Mouse (Mus musculus): ENCODE measurements around the gene Unkl. TPM values are rescaled to one million over a fixed set of nuclear protein-coding genes. Genes with fewer than 3 reads are reported as not detected.
A peak's percentile ranks its signal among the peaks of the same experiment; 100 is the strongest.

Gene Unkl
- polyA plus RNA-seq, 2 experiments: 5.9 to 34.8 TPM

GRCm38 (mm10) chr17:25275833-25276232 lies 87.6 kb downstream of the Unkl start:
- no peak for DNase-seq (ENCODE audit: low read depth in 3 of 3, low spot score in 3 of 3)
- 77% methylated on average over 3 of the region's 3 CpGs for whole genome bisulfite sequencing (ENCODE audit: insufficient replicate concordance)

GRCm38 (mm10) chr17:25282133-25282532 lies 93.9 kb downstream of the Unkl start:
- H3K27ac ChIP-seq: no peak overlapping the region

More at GRCm38 (mm10) chr17:25275833-25276232, 87.6 kb downstream of the Unkl start:
- peaks cover 20 to 22% of the 10 kb centered on the region in 2 experiments for H3K4me1 ChIP-seq (replicated peaks; ENCODE audit: control insufficient read depth in 2 of 2, insufficient read depth in 2 of 2, low read length in 1 of 2)
- H3K27ac ChIP-seq: no peak overlapping the region
- H3K9me3 ChIP-seq (ENCODE audit: control insufficient read depth, low read length): no peaks in the 10 kb centered on the region
- peaks cover 3% of the 10 kb centered on the region; the same call in 1 of the 2 replicates for H3K36me3 ChIP-seq (replicated peaks; ENCODE audit: control insufficient read depth, insufficient read depth, low read depth)
- H3K4me3 ChIP-seq (ENCODE audit: insufficient read depth in 1 of 2, low read depth in 2 of 2, low read length in 2 of 2): no peak overlapping the region
- H3K27me3 ChIP-seq (ENCODE audit: control insufficient read depth, insufficient read depth, low read length): no peaks in the 10 kb centered on the region
- no peak for TF ChIP-seq CTCF (IDR thresholded peaks at IDR 0.05; ENCODE audit: low read depth)
- TF ChIP-seq EP300 (IDR thresholded peaks at IDR 0.05; ENCODE audit: low read depth): no peak
- no peak for ATAC-seq (ENCODE audit: insufficient read depth)
- H3K9ac ChIP-seq (replicated peaks): no peak overlapping the region
- no peak overlapping the region for H3K4me2 ChIP-seq (ENCODE audit: low read depth)

More at GRCm38 (mm10) chr17:25282133-25282532, 93.9 kb downstream of the Unkl start:
- 20% methylated on average over 11 of the region's 11 CpGs for WGBS (ENCODE audit: insufficient replicate concordance)
- peak overlapping the region; percentile 37; the same call in 1 of the 2 replicates for H3K9ac ChIP-seq (replicated peaks)
- TF ChIP-seq EP300 (IDR thresholded peaks at IDR 0.05; ENCODE audit: low read depth) (no peak; the same call in 1 of the 2 replicates), CTCF (IDR thresholded peaks at IDR 0.05; ENCODE audit: low read depth) (no peak)
- H3K9me3 ChIP-seq (ENCODE audit: control insufficient read depth, low read length): no peaks in the 10 kb centered on the region
- H3K4me3 ChIP-seq (ENCODE audit: insufficient read depth in 1 of 2, low read depth in 2 of 2, low read length in 2 of 2): peak overlapping the region; percentile 14 to 15; a peak in 1 of 4 replicates
- no peaks in the 10 kb centered on the region for H3K36me3 ChIP-seq (replicated peaks; ENCODE audit: control insufficient read depth, insufficient read depth, low read depth)
- H3K4me2 ChIP-seq (ENCODE audit: low read depth): peak overlapping the region; percentile 54
- H3K4me1 ChIP-seq (replicated peaks; ENCODE audit: control insufficient read depth in 2 of 2, insufficient read depth in 2 of 2, low read length in 1 of 2): peaks cover 3 to 8% of the 10 kb centered on the region in 2 experiments
- H3K27me3 ChIP-seq (ENCODE audit: control insufficient read depth, insufficient read depth, low read length): no peaks in the 10 kb centered on the region
- DNase-seq (ENCODE audit: low read depth in 3 of 3, low spot score in 3 of 3) (peak; percentile 67 to 72 (median 68)), ATAC-seq (ENCODE audit: insufficient read depth) (peak; percentile 75)

Small RNA genes within 50 kb of the gene (microRNA-seq; reads per million reads assigned to microRNA genes)
- not detected for gene Mir3547

Other genes with a start within 250 kb of the Unkl start
- 18.9 and 24.3 TPM in 2 replicates for gene Jpt2, start 227.7 kb upstream of the Unkl start, polyA plus RNA-seq (2012; rRNA removed)
- gene Jpt2, start 227.7 kb upstream of the Unkl start, polyA plus RNA-seq (2014; fragmentation: Nextera tagmentation; extraction: Ambion mirVana): 31.6 and 34.3 TPM in 2 replicates
- 7.8 and 7.9 TPM in 2 replicates for gene Cramp1l, start 172.6 kb upstream of the Unkl start, polyA plus RNA-seq (2012; rRNA removed)
- 3.2 and 3.9 TPM in 2 replicates for gene Cramp1l, start 172.6 kb upstream of the Unkl start, polyA plus RNA-seq (2014; fragmentation: Nextera tagmentation; extraction: Ambion mirVana)
- gene Ift140, start 172.3 kb upstream of the Unkl start, polyA plus RNA-seq (2012; rRNA removed): 51.8 and 61.2 TPM in 2 replicates
- 115 and 124 TPM in 2 replicates for gene Ift140, start 172.3 kb upstream of the Unkl start, polyA plus RNA-seq (2014; fragmentation: Nextera tagmentation; extraction: Ambion mirVana)
- gene Tmem204, start 104.8 kb upstream of the Unkl start, polyA plus RNA-seq (2012; rRNA removed): 3.0 and 3.1 TPM in 2 replicates
- gene Tmem204, start 104.8 kb upstream of the Unkl start, polyA plus RNA-seq (2014; fragmentation: Nextera tagmentation; extraction: Ambion mirVana): 4.3 TPM in 2 replicates
- 8.0 and 8.7 TPM in 2 replicates for gene Telo2, start 72.4 kb upstream of the Unkl start, polyA plus RNA-seq (2012; rRNA removed)
- 11.0 and 12.1 TPM in 2 replicates for gene Telo2, start 72.4 kb upstream of the Unkl start, polyA plus RNA-seq (2014; fragmentation: Nextera tagmentation; extraction: Ambion mirVana)
- not detected in 2 replicates for gene Ptx4, start 67.6 kb upstream of the Unkl start, polyA plus RNA-seq (2012; rRNA removed)
- not detected in 2 replicates for gene Ptx4, start 67.6 kb upstream of the Unkl start, polyA plus RNA-seq (2014; fragmentation: Nextera tagmentation; extraction: Ambion mirVana)
- 7.1 and 7.9 TPM in 2 replicates for gene Clcn7, start 55.0 kb upstream of the Unkl start, polyA plus RNA-seq (2012; rRNA removed)
- 8.7 and 8.8 TPM in 2 replicates for gene Clcn7, start 55.0 kb upstream of the Unkl start, polyA plus RNA-seq (2014; fragmentation: Nextera tagmentation; extraction: Ambion mirVana)
- gene Ccdc154, start 25.9 kb upstream of the Unkl start, polyA plus RNA-seq (2012; rRNA removed): not detected in 2 replicates
- 0.05 TPM in 1 of 2 replicates, not detected in the other for gene Ccdc154, start 25.9 kb upstream of the Unkl start, polyA plus RNA-seq (2014; fragmentation: Nextera tagmentation; extraction: Ambion mirVana)
- not detected in 2 replicates for gene Gm38655, start 12.9 kb upstream of the Unkl start, polyA plus RNA-seq (2012; rRNA removed)
- gene Gm38655, start 12.9 kb upstream of the Unkl start, polyA plus RNA-seq (2014; fragmentation: Nextera tagmentation; extraction: Ambion mirVana): not detected in 2 replicates
- gene BC003965, start 3.8 kb upstream of the Unkl start, polyA plus RNA-seq (2012; rRNA removed): 9.9 and 13.4 TPM in 2 replicates
- 16.8 and 17.4 TPM in 2 replicates for gene BC003965, start 3.8 kb upstream of the Unkl start, polyA plus RNA-seq (2014; fragmentation: Nextera tagmentation; extraction: Ambion mirVana)
- gene Gnptg, start 51.7 kb downstream of the Unkl start, polyA plus RNA-seq (2012; rRNA removed): 11.1 and 11.2 TPM in 2 replicates
- 15.6 and 17.0 TPM in 2 replicates for gene Gnptg, start 51.7 kb downstream of the Unkl start, polyA plus RNA-seq (2014; fragmentation: Nextera tagmentation; extraction: Ambion mirVana)
- 11.1 and 13.0 TPM in 2 replicates for gene Tsr3, start 51.8 kb downstream of the Unkl start, polyA plus RNA-seq (2012; rRNA removed)
- 17.4 and 18.5 TPM in 2 replicates for gene Tsr3, start 51.8 kb downstream of the Unkl start, polyA plus RNA-seq (2014; fragmentation: Nextera tagmentation; extraction: Ambion mirVana)
- 0.27 and 0.63 TPM in 2 replicates for gene Baiap3, start 68.0 kb downstream of the Unkl start, polyA plus RNA-seq (2012; rRNA removed)
- gene Baiap3, start 68.0 kb downstream of the Unkl start, polyA plus RNA-seq (2014; fragmentation: Nextera tagmentation; extraction: Ambion mirVana): 0.69 TPM in 1 of 2 replicates, not detected in the other
- 129 and 168 TPM in 2 replicates for gene Ube2i, start 86.2 kb downstream of the Unkl start, polyA plus RNA-seq (2012; rRNA removed)
- 244 and 260 TPM in 2 replicates for gene Ube2i, start 86.2 kb downstream of the Unkl start, polyA plus RNA-seq (2014; fragmentation: Nextera tagmentation; extraction: Ambion mirVana)
- gene Prss34, start 110.0 kb downstream of the Unkl start, polyA plus RNA-seq (2012; rRNA removed): 0.89 and 1.8 TPM in 2 replicates
- 0.71 and 3.6 TPM in 2 replicates for gene Prss34, start 110.0 kb downstream of the Unkl start, polyA plus RNA-seq (2014; fragmentation: Nextera tagmentation; extraction: Ambion mirVana)
- not detected in 2 replicates for gene Prss28, start 120.2 kb downstream of the Unkl start, polyA plus RNA-seq (2012; rRNA removed)
- not detected in 2 replicates for gene Prss28, start 120.2 kb downstream of the Unkl start, polyA plus RNA-seq (2014; fragmentation: Nextera tagmentation; extraction: Ambion mirVana)
- gene Prss29, start 130.3 kb downstream of the Unkl start, polyA plus RNA-seq (2012; rRNA removed): not detected in 2 replicates
- gene Prss29, start 130.3 kb downstream of the Unkl start, polyA plus RNA-seq (2014; fragmentation: Nextera tagmentation; extraction: Ambion mirVana): not detected in 2 replicates
- gene Tpsab1, start 157.2 kb downstream of the Unkl start, polyA plus RNA-seq (2012; rRNA removed): not detected in 2 replicates
- not detected in 2 replicates for gene Tpsab1, start 157.2 kb downstream of the Unkl start, polyA plus RNA-seq (2014; fragmentation: Nextera tagmentation; extraction: Ambion mirVana)
- 0.11 and 0.12 TPM in 2 replicates for gene Tpsb2, start 177.9 kb downstream of the Unkl start, polyA plus RNA-seq (2012; rRNA removed)
- gene Tpsb2, start 177.9 kb downstream of the Unkl start, polyA plus RNA-seq (2014; fragmentation: Nextera tagmentation; extraction: Ambion mirVana): 0.44 TPM in 1 of 2 replicates, not detected in the other
- gene Tpsg1, start 180.9 kb downstream of the Unkl start, polyA plus RNA-seq (2012; rRNA removed): 0.51 and 0.93 TPM in 2 replicates
- gene Tpsg1, start 180.9 kb downstream of the Unkl start, polyA plus RNA-seq (2014; fragmentation: Nextera tagmentation; extraction: Ambion mirVana): 0.49 and 0.53 TPM in 2 replicates
- 1.2 and 1.3 TPM in 2 replicates for gene Cacna1h, start 245.4 kb downstream of the Unkl start, polyA plus RNA-seq (2012; rRNA removed)
- 0.13 and 0.50 TPM in 2 replicates for gene Cacna1h, start 245.4 kb downstream of the Unkl start, polyA plus RNA-seq (2014; fragmentation: Nextera tagmentation; extraction: Ambion mirVana)

Measured in liver, embryonic 14.5 days (tissue).